Mouse (Mus musculus): ENCODE measurements around the gene Gm11042.

The Gm11042 gene

GRCm38 (mm10) chr12:74284685-74285054, 31.5 kb downstream of the Gm11042 start:
- peak in 1 of 2 experiments; percentile 41 for DNase-seq (ENCODE audit: low spot score in 2 of 2)

- DNase-seq (ENCODE audit: low spot score in 2 of 2): peak; percentile 91 to 92
These were observed 32.0 kb downstream of the Gm11042 start for GRCm38 (mm10) chr12:74284020-74284684.

GRCm38 (mm10) chr12:74282846-74283245, 33.3 kb downstream of the Gm11042 start:
- DNase-seq (ENCODE audit: low spot score in 2 of 2): no peak

GRCm38 (mm10) chr12:74281403-74281802, 34.8 kb downstream of the Gm11042 start:
- no peak for DNase-seq (ENCODE audit: low spot score in 2 of 2)

DNA sequence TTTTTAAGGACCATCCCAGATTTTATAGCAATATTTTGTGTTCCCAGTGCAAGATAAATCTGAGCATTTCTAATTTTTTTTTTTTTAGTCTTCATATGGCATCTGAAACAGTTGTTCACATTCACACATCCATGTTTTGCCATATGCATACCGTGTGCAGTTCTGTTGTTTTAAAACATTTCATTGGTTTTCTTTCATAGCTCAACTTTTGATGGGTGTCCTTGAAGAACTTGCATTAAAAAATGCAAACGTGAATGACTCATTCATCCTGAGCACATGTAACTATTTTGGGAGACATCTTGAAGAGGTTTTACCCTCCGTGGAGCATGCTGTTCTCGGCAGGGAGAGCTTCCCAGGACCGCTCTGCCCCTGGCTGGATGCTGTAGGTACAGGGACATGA, 38.9 kb downstream of the Gm11042 start:
- no peak for DNase-seq (ENCODE audit: low spot score in 2 of 2)

DNA sequence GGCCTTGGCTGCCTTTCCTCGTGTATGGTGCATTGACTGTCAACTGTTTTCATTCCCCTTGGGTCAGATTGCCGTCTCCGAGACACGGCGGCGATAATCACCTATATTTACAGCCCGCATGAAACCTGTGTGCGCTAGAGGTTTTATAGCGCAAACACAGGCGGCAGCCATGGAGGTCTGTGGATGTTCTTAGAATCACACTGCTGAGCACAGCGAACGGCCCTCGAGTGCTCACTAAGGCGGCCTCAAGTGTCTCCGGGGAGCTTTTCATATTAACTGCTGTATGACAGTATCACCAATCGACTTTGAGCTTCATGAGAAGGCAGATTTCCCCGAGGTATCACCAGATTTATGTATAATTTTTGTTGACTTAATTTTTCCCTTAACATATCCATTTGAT, 43.6 kb downstream of the Gm11042 start:
- no peak for DNase-seq (ENCODE audit: low spot score in 2 of 2)

DNA sequence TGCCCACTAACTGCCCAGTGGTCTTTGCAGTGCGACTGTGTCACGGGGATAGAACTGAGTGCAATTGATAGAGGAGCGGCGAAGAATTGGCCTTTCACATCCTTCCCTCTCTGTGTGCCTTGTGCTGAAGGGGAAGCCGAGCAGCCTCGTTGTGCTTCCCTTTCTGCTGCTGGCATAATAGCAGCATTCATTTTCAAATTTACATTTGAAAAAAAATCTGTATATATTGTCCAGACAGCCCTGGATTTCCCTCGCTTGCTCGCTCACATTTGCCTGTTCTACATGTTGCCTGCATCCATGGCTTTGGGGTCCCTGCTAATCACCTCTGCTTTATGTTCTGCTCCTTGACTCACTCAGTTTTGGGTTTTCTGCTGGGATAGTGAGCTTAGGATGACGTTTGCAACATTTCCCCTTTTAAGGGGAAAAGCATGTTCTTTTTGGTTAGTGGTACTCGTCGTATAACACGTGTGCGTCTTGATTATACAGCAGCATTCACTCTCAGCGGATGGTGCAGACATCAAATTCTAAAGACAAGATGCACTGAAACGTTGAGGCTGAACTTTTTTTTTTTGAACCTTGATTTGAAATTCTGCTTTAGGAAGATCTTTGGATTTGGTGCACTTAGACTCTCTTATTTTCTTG, 47.4 kb downstream of the Gm11042 start:
- DNase-seq (ENCODE audit: low spot score in 2 of 2): no peak

DNA sequence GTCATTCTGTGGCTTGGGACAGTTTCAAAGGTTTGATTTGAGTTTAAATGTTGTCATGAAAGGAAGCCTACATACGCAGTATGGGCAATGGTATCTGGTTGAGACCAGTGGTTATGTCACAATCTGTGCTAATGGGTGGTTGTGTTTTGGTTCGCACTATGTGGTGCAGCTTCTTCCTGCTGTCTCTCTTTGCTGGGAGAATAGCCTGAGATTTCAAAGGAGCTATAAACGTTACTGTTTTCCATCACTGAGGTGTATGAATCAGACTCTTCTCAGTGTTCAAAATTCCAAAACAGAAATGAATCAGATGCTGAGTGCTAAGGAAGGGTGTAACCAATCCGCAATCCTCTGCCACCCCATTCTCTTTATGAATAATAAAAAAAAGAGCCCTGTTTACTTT, 49.1 kb downstream of the Gm11042 start:
- no peak for DNase-seq (ENCODE audit: low spot score in 2 of 2)
